Mouse (Mus musculus) splenic B cell, adult 2 months (primary cell): ENCODE data around the gene Cacybp.

Experiments
- DNase-seq: peaks from one replicate; pipeline ENCODE4 v3.0.0-alpha.2; 2011; ENCODE audit warnings: low read depth, low spot score
- H3K27me3 ChIP-seq: 2 replicates; pipeline ENCODE4 v1.6.1; 2012; ENCODE audit warnings: mild to moderate bottlenecking, low read length, moderate library complexity, mixed read lengths; ENCODE audit not compliant: control insufficient read depth, poor library complexity, insufficient read depth, severe bottlenecking
- H3K36me3 ChIP-seq: 2 replicates; pipeline ENCODE4 v1.6.1; 2012; ENCODE audit warnings: mild to moderate bottlenecking, low read length, moderate library complexity, mixed read lengths; ENCODE audit not compliant: control insufficient read depth, poor library complexity, insufficient read depth, severe bottlenecking

The Cacybp gene

GRCm38 (mm10) chr1:160194529-160195336 lies 17.9 kb downstream of the Cacybp start, which contains the start of gene Mrps14:
TSS of gene Mrps14 (plus strand) at chr1:160195215.
- DNase-seq: peak; percentile 100
- Histone ChIP-seq H3K27me3 (no peaks in the 10 kb centered on the region), H3K36me3 (peaks cover 2% of the 10 kb centered on the region; the same call in 1 of the 2 replicates)

- Histone ChIP-seq H3K36me3 (no peaks in the 10 kb centered on the region), H3K27me3 (no peaks in the 10 kb centered on the region)
- peak; percentile 50 for DNase-seq
Measured at GRCm38 (mm10) chr1:160184506-160184905, 28.2 kb downstream of the Cacybp start.

- DNase-seq: no peak
- Histone ChIP-seq H3K27me3 (no peaks in the 10 kb centered on the region), H3K36me3 (no peaks in the 10 kb centered on the region)
Measured at GRCm38 (mm10) chr1:160181216-160181615, 31.5 kb downstream of the Cacybp start.

- Histone ChIP-seq H3K27me3 (no peaks in the 10 kb centered on the region), H3K36me3 (no peaks in the 10 kb centered on the region)
- DNase-seq: no peak
Measured at GRCm38 (mm10) chr1:160176903-160177302, 35.8 kb downstream of the Cacybp start.

GRCm38 (mm10) chr1:160166600-160166999 lies 46.1 kb downstream of the Cacybp start:
- DNase-seq: no peak
- Histone ChIP-seq H3K36me3 (no peaks in the 10 kb centered on the region), H3K27me3 (no peaks in the 10 kb centered on the region)

GRCm38 (mm10) chr1:160158190-160158589 lies 54.5 kb downstream of the Cacybp start:
- Histone ChIP-seq H3K36me3 (no peaks in the 10 kb centered on the region), H3K27me3 (no peaks in the 10 kb centered on the region)
- DNase-seq: no peak

- DNase-seq: no peak
- Histone ChIP-seq H3K36me3 (no peaks in the 10 kb centered on the region), H3K27me3 (no peaks in the 10 kb centered on the region)
Measured at GRCm38 (mm10) chr1:160153480-160153879, 59.2 kb downstream of the Cacybp start, which contains the start of gene Tnn. TSS of gene Tnn (minus strand) at chr1:160153580.
